Mouse (Mus musculus): ENCODE measurements at regions not wholly inside any gene's neighbourhood (a gene's known extent, or its start where the extent isn't known, plus 50 kb on each side); places are given as distances from the start of the nearest gene placed in this dataset.

DNA sequence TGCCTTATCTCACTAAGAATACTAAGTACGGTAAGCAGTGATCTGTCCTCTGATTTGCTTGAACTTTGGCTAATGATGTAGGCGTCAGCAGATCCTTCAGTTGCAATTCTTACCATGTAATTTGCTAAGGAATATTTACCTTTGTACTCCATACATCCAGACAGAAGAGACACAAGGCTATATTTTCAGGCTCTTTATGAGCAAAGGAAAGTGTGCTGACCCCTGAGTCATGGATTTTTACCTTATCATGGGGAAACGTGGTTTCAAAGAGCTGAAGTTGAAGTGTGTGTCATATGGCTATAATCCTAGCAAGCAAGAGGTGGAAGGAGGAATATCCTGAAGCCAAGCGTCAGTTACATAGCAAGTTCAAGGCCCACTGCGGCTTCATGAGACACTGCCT is 83.6 kb downstream of the Klf5 start:
- H3K27me3 ChIP-seq (ENCODE audit: control insufficient read depth, insufficient read depth, low read length), result no peaks in the 10 kb centered on the region

GRCm38 (mm10) chr14:99383170-99383569 is 84.7 kb downstream of the Klf5 start:
- WGBS, result 87% methylated on average over 6 of the region's 6 CpGs
- no peak for ATAC-seq (ENCODE audit: insufficient number of reproducible peaks, insufficient read depth, low FRiP score, low read depth)
- Histone ChIP-seq H3K4me1 (ENCODE audit: control insufficient read depth in 2 of 2, insufficient read depth in 2 of 2, low read length in 2 of 2) (peaks cover 0 to 2% of the 10 kb centered on the region in 2 experiments; a peak in 2 of 4 replicates), H3K9ac (ENCODE audit: low read length) (no peak overlapping the region), H3K27me3 (ENCODE audit: control insufficient read depth, insufficient read depth, low read length) (no peaks in the 10 kb centered on the region), H3K9me3 (ENCODE audit: control insufficient read depth, low read length) (no peaks in the 10 kb centered on the region), H3K4me3 (ENCODE audit: control insufficient read depth in 1 of 2, insufficient read depth in 1 of 2, low read depth in 1 of 2, low read length in 2 of 2) (no peak overlapping the region), H3K4me2 (ENCODE audit: low read length) (no peak overlapping the region), H3K36me3 (ENCODE audit: control insufficient read depth, insufficient read depth, low read length) (no peaks in the 10 kb centered on the region), H3K27ac (replicated peaks in 1 of 2; ENCODE audit: control insufficient read depth in 1 of 2, insufficient read depth in 1 of 2, low read depth in 2 of 2, low read length in 2 of 2) (no peak overlapping the region)

More for the DNA sequence above, 83.6 kb downstream of the Klf5 start:
- no peak for ATAC-seq (ENCODE audit: insufficient number of reproducible peaks, insufficient read depth, low FRiP score, low read depth)
- no peaks in the 10 kb centered on the region for H3K36me3 ChIP-seq (ENCODE audit: control insufficient read depth, insufficient read depth, low read length)
- no peaks in the 10 kb centered on the region for H3K9me3 ChIP-seq (ENCODE audit: control insufficient read depth, low read length)
- no peak overlapping the region for H3K27ac ChIP-seq (replicated peaks in 1 of 2; ENCODE audit: control insufficient read depth in 1 of 2, insufficient read depth in 1 of 2, low read depth in 2 of 2, low read length in 2 of 2)
- peaks cover 0 to 2% of the 10 kb centered on the region in 2 experiments; a peak in 2 of 4 replicates for H3K4me1 ChIP-seq (ENCODE audit: control insufficient read depth in 2 of 2, insufficient read depth in 2 of 2, low read length in 2 of 2)
- H3K4me2 ChIP-seq (ENCODE audit: low read length), result no peak overlapping the region
- WGBS, result 68% methylated on average over 5 of the region's 5 CpGs
- H3K4me3 ChIP-seq (ENCODE audit: control insufficient read depth in 1 of 2, insufficient read depth in 1 of 2, low read depth in 1 of 2, low read length in 2 of 2), result no peak overlapping the region
- no peak overlapping the region for H3K9ac ChIP-seq (ENCODE audit: low read length)

DNA sequence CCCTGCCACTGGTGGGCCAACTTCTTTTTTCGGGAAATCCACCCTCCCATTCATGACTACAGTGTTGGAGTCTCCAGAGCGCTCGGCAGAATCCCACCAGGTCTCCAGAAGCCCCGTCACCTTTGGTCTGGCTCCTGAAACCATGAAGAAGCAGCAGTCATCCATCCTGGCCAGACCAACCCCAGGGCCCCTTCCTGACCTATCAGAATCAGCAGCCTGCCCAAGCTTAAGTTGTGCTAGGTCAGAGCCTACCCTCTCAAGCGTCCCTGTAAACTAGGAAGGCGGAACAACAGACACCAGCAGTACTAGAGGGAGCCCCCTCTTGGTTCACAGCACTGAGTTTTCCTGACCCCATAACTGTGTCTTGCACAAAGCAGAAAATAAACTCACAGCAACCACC is 89.1 kb downstream of the Klf5 start:
- 94% methylated on average over 6 of the region's 6 CpGs for WGBS
- Histone ChIP-seq H3K27me3 (ENCODE audit: control insufficient read depth, insufficient read depth, low read length) (no peaks in the 10 kb centered on the region), H3K9ac (ENCODE audit: low read length) (no peak overlapping the region), H3K9me3 (ENCODE audit: control insufficient read depth, low read length) (no peaks in the 10 kb centered on the region), H3K36me3 (ENCODE audit: control insufficient read depth, insufficient read depth, low read length) (no peaks in the 10 kb centered on the region), H3K27ac (replicated peaks in 1 of 2; ENCODE audit: control insufficient read depth in 1 of 2, insufficient read depth in 1 of 2, low read depth in 2 of 2, low read length in 2 of 2) (no peak overlapping the region), H3K4me3 (ENCODE audit: control insufficient read depth in 1 of 2, insufficient read depth in 1 of 2, low read depth in 1 of 2, low read length in 2 of 2) (no peak overlapping the region), H3K4me1 (ENCODE audit: control insufficient read depth in 2 of 2, insufficient read depth in 2 of 2, low read length in 2 of 2) (no peaks in the 10 kb centered on the region), H3K4me2 (ENCODE audit: low read length) (no peak overlapping the region)
- no peak for ATAC-seq (ENCODE audit: insufficient number of reproducible peaks, insufficient read depth, low FRiP score, low read depth)

- 87% methylated on average over 5 of the region's 5 CpGs for WGBS
- Histone ChIP-seq H3K9me3 (ENCODE audit: control insufficient read depth, low read length) (no peaks in the 10 kb centered on the region), H3K4me1 (ENCODE audit: control insufficient read depth in 2 of 2, insufficient read depth in 2 of 2, low read length in 2 of 2) (no peaks in the 10 kb centered on the region), H3K27me3 (ENCODE audit: control insufficient read depth, insufficient read depth, low read length) (no peaks in the 10 kb centered on the region), H3K36me3 (ENCODE audit: control insufficient read depth, insufficient read depth, low read length) (no peaks in the 10 kb centered on the region), H3K9ac (ENCODE audit: low read length) (no peak overlapping the region), H3K4me3 (ENCODE audit: control insufficient read depth in 1 of 2, insufficient read depth in 1 of 2, low read depth in 1 of 2, low read length in 2 of 2) (no peak overlapping the region), H3K4me2 (ENCODE audit: low read length) (no peak overlapping the region), H3K27ac (replicated peaks in 1 of 2; ENCODE audit: control insufficient read depth in 1 of 2, insufficient read depth in 1 of 2, low read depth in 2 of 2, low read length in 2 of 2) (no peak overlapping the region)
- ATAC-seq (ENCODE audit: insufficient number of reproducible peaks, insufficient read depth, low FRiP score, low read depth), result no peak
Observed at GRCm38 (mm10) chr14:99389306-99389705, 90.8 kb downstream of the Klf5 start.

DNA sequence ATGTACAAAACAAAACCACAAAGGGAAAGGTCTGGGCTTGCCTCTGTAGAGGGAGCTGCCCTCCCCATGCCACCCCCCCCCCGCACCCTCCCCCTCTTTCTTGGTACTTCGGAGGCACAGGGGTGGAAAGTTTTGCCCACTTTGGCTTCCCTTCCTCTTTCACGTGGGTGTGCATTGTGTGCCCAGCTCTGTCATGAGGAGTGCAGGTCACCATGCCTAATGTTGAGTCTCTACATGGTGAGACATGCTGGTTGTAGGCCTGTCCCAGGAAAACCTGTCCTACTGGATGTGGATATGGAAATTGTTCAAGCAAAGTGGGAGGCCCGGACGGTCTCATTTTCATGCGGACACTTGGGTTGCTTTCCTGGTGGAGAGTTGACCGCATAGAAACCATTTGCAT is 93.2 kb downstream of the Klf5 start:
- 80% methylated on average over 7 of the region's 7 CpGs for WGBS
- Histone ChIP-seq H3K27ac (replicated peaks in 1 of 2; ENCODE audit: control insufficient read depth in 1 of 2, insufficient read depth in 1 of 2, low read depth in 2 of 2, low read length in 2 of 2) (no peak overlapping the region), H3K4me2 (ENCODE audit: low read length) (no peak overlapping the region), H3K4me1 (ENCODE audit: control insufficient read depth in 2 of 2, insufficient read depth in 2 of 2, low read length in 2 of 2) (no peaks in the 10 kb centered on the region), H3K9me3 (ENCODE audit: control insufficient read depth, low read length) (no peaks in the 10 kb centered on the region), H3K4me3 (ENCODE audit: control insufficient read depth in 1 of 2, insufficient read depth in 1 of 2, low read depth in 1 of 2, low read length in 2 of 2) (no peak overlapping the region), H3K9ac (ENCODE audit: low read length) (no peak overlapping the region), H3K27me3 (ENCODE audit: control insufficient read depth, insufficient read depth, low read length) (no peaks in the 10 kb centered on the region), H3K36me3 (ENCODE audit: control insufficient read depth, insufficient read depth, low read length) (no peaks in the 10 kb centered on the region)
- no peak for ATAC-seq (ENCODE audit: insufficient number of reproducible peaks, insufficient read depth, low FRiP score, low read depth)

- no peaks in the 10 kb centered on the region for H3K27me3 ChIP-seq (ENCODE audit: control insufficient read depth, insufficient read depth, low read length)
- WGBS, result 73% methylated on average over 2 of the region's 2 CpGs
Observed at GRCm38 (mm10) chr14:99392813-99393212, 94.3 kb downstream of the Klf5 start.

GRCm38 (mm10) chr14:99393611-99394010 is 95.1 kb downstream of the Klf5 start:
- Histone ChIP-seq H3K4me2 (ENCODE audit: low read length) (no peak overlapping the region), H3K27me3 (ENCODE audit: control insufficient read depth, insufficient read depth, low read length) (no peaks in the 10 kb centered on the region), H3K4me3 (ENCODE audit: control insufficient read depth in 1 of 2, insufficient read depth in 1 of 2, low read depth in 1 of 2, low read length in 2 of 2) (no peak overlapping the region), H3K27ac (replicated peaks in 1 of 2; ENCODE audit: control insufficient read depth in 1 of 2, insufficient read depth in 1 of 2, low read depth in 2 of 2, low read length in 2 of 2) (no peak overlapping the region), H3K9me3 (ENCODE audit: control insufficient read depth, low read length) (no peaks in the 10 kb centered on the region), H3K9ac (ENCODE audit: low read length) (no peak overlapping the region), H3K4me1 (ENCODE audit: control insufficient read depth in 2 of 2, insufficient read depth in 2 of 2, low read length in 2 of 2) (no peaks in the 10 kb centered on the region), H3K36me3 (ENCODE audit: control insufficient read depth, insufficient read depth, low read length) (no peaks in the 10 kb centered on the region)
- ATAC-seq (ENCODE audit: insufficient number of reproducible peaks, insufficient read depth, low FRiP score, low read depth), result no peak
- WGBS, result 85% methylated on average over 8 of the region's 8 CpGs

More at GRCm38 (mm10) chr14:99392813-99393212, 94.3 kb downstream of the Klf5 start:
- H3K36me3 ChIP-seq (ENCODE audit: control insufficient read depth, insufficient read depth, low read length), result no peaks in the 10 kb centered on the region
- H3K9me3 ChIP-seq (ENCODE audit: control insufficient read depth, low read length), result no peaks in the 10 kb centered on the region
- H3K4me3 ChIP-seq (ENCODE audit: control insufficient read depth in 1 of 2, insufficient read depth in 1 of 2, low read depth in 1 of 2, low read length in 2 of 2), result no peak overlapping the region
- ATAC-seq (ENCODE audit: insufficient number of reproducible peaks, insufficient read depth, low FRiP score, low read depth), result no peak
- no peak overlapping the region for H3K27ac ChIP-seq (replicated peaks in 1 of 2; ENCODE audit: control insufficient read depth in 1 of 2, insufficient read depth in 1 of 2, low read depth in 2 of 2, low read length in 2 of 2)
- H3K4me1 ChIP-seq (ENCODE audit: control insufficient read depth in 2 of 2, insufficient read depth in 2 of 2, low read length in 2 of 2), result no peaks in the 10 kb centered on the region
- no peak overlapping the region for H3K9ac ChIP-seq (ENCODE audit: low read length)
- no peak overlapping the region for H3K4me2 ChIP-seq (ENCODE audit: low read length)

DNA sequence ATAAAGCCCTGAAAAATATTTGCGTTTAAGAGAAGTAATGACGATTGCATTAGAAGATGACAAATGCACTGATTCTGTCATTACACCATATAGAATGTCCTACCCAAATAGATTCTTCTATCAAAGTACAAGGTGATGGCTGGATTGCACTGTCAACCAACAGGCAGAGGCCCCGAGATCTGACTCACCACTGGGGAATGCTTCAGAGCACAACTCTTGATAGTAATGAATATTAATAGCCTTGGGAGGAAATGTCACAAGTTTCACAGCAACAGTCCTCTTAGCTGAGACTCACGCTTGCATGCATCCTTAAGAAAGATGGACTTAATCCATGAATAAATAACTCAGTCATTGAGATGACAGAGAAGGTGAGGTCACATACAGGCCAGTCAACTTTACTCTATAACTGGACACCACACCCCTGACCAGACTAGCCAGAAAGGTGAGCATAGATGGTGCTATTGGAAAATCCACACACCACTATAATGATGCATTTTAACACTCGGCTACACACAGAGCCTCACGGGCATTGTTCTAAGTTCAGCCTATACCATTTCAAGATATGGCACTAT is 104.8 kb downstream of the Klf5 start:
- no peak for ATAC-seq (ENCODE audit: insufficient number of reproducible peaks, insufficient read depth, low FRiP score, low read depth)
- 37% methylated on average over 6 of the region's 6 CpGs for WGBS
- Histone ChIP-seq H3K27ac (replicated peaks in 1 of 2; ENCODE audit: control insufficient read depth in 1 of 2, insufficient read depth in 1 of 2, low read depth in 2 of 2, low read length in 2 of 2) (peak overlapping the region; percentile 14 to 48), H3K9ac (ENCODE audit: low read length) (no peak overlapping the region), H3K4me3 (ENCODE audit: control insufficient read depth in 1 of 2, insufficient read depth in 1 of 2, low read depth in 1 of 2, low read length in 2 of 2) (no peak overlapping the region), H3K27me3 (ENCODE audit: control insufficient read depth, insufficient read depth, low read length) (no peaks in the 10 kb centered on the region), H3K4me2 (ENCODE audit: low read length) (no peak overlapping the region), H3K9me3 (ENCODE audit: control insufficient read depth, low read length) (no peaks in the 10 kb centered on the region), H3K4me1 (ENCODE audit: control insufficient read depth in 2 of 2, insufficient read depth in 2 of 2, low read length in 2 of 2) (peaks cover 0 to 8% of the 10 kb centered on the region in 2 experiments; a peak in 1 of 4 replicates), H3K36me3 (ENCODE audit: control insufficient read depth, insufficient read depth, low read length) (no peaks in the 10 kb centered on the region)
